Mouse (Mus musculus) lung, postnatal 0 days (tissue): ENCODE data around the gene Eif4a1.

Experiments used
- CTCF ChIP-seq: IDR thresholded peaks from 2 replicates; pipeline ENCODE4 v1.5.1; 2016; ENCODE audit warnings: antibody characterized with exemption, mild to moderate bottlenecking
- EP300 ChIP-seq: IDR thresholded peaks from 2 replicates; pipeline ENCODE4 v1.6.1; 2016; ENCODE audit warnings: antibody characterized with exemption, mild to moderate bottlenecking, control low read depth

- TF ChIP-seq CTCF (no peak), EP300 (no peak)
These were observed 46.4 kb upstream of the Eif4a1 start for GRCm38 (mm10) chr11:69718661-69719060.
